Mouse (Mus musculus): ENCODE measurements at regions not wholly inside any gene's neighbourhood (a gene's known extent, or its start where the extent isn't known, plus 50 kb on each side); places are given as distances from the start of the nearest gene placed in this dataset.

GRCm38 (mm10) chr13:59892340-59892739, 69.4 kb upstream of the Tut7 start:
- TF ChIP-seq CTCF (IDR thresholded peaks at IDR 0.05; ENCODE audit: low read depth): no peak
- TF ChIP-seq EP300 (IDR thresholded peaks at IDR 0.05; ENCODE audit: low read depth): no peak
